Comparison of ENCODE assay signal across 11 mouse cellular contexts in the genomic region with DNA sequence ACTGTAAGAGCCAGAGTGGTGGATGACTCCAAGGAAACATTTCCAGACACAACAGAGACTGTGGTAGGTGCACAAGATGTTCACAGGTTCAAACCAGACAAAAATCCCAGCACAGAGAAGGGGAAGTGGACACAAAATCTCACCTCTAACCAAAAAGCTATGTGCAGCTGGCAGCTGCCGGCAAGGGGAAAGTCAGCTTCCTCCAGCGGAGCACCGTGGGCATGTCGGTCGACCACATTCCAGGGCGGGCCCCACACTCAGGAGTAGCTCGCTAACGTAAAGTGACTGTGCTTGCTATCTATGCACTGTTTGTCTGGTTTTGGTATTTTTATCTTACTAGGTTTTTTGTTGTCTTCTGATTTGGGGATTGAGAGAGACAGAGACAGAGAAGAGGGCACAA. TPM values are rescaled to one million over a fixed set of nuclear protein-coding genes. Genes with fewer than 3 reads are reported as not detected.
DNase-seq lines count a peak whose midpoint lies in the region; ATAC-seq lines count a peak whose summit lies in the region.
"Had no signal": no experiment of that assay in that cellular context is flagged by ENCODE, and none has a peak within 500 bp of the region (broad histone marks: within the 10 kb centered on the region; RNA-seq: fewer than 3 reads in every experiment).

No protein-coding gene starts in this region.

- 88% methylated on average over 8 of the region's 8 CpGs for WGBS in neural tube, embryonic 15.5 days
- 92% methylated on average over 8 of the region's 8 CpGs for WGBS in limb, embryonic 10.5 days

- H3K36me3 ChIP-seq in neural tube, embryonic 15.5 days, result no peaks in the 10 kb centered on the region
- no peaks in the 10 kb centered on the region for H3K36me3 ChIP-seq in limb, embryonic 10.5 days
- H3K36me3 ChIP-seq: embryonic facial prominence, embryonic 15.5 days had no signal

- H3K9me3 ChIP-seq in neural tube, embryonic 15.5 days (replicated peaks), result no peaks in the 10 kb centered on the region
- no peaks in the 10 kb centered on the region for H3K9me3 ChIP-seq in limb, embryonic 10.5 days (replicated peaks)
- H3K9me3 ChIP-seq: embryonic facial prominence, embryonic 15.5 days had no signal

- H3K27ac ChIP-seq in neural tube, embryonic 15.5 days (replicated peaks), result no peak overlapping the region
- no peak overlapping the region for H3K27ac ChIP-seq in limb, embryonic 10.5 days
- H3K27ac ChIP-seq: embryonic facial prominence, embryonic 15.5 days; liver, embryonic 14.5 days had no signal

- DNase-seq in 416B (ENCODE audit: low read depth), result peak; percentile 81
- peak; percentile 37 to 42 for DNase-seq in B cell, adult 2 months
- no peak for DNase-seq in cerebellum, adult 8-10 months
- no peak for DNase-seq in limb, embryonic 10.5 days (ENCODE audit: low spot score)
- DNase-seq: gastrocnemius, postnatal 14 days; kidney, adult 11 months had no signal

- H3K9ac ChIP-seq in neural tube, embryonic 15.5 days (replicated peaks), result no peak overlapping the region
- H3K9ac ChIP-seq: embryonic facial prominence, embryonic 15.5 days; liver, embryonic 14.5 days had no signal

- no peak overlapping the region for H3K4me3 ChIP-seq in neural tube, embryonic 15.5 days (replicated peaks)
- no peak overlapping the region for H3K4me3 ChIP-seq in limb, embryonic 10.5 days
- H3K4me3 ChIP-seq: embryonic facial prominence, embryonic 15.5 days had no signal

- peak; percentile 99 to 100 for ATAC-seq in hematopoietic stem cell, adult 5-6 weeks (replicated peaks in 1 of 2; ENCODE audit: insufficient read depth in 1 of 2, low FRiP score in 2 of 2, low TSS enrichment in 1 of 2, low read depth in 1 of 2, poor library complexity in 2 of 2, severe bottlenecking in 2 of 2)
- ATAC-seq in megakaryocyte-erythroid progenitor cell, adult 5-6 weeks (replicated peaks; ENCODE audit: low FRiP score, low TSS enrichment, poor library complexity, severe bottlenecking), result peak; percentile 94
- ATAC-seq in neural tube, embryonic 15.5 days (ENCODE audit: low FRiP score), result no peak

- H3K4me2 ChIP-seq in neural tube, embryonic 15.5 days, result no peak overlapping the region
- H3K4me2 ChIP-seq: embryonic facial prominence, embryonic 15.5 days had no signal

- H3K27me3 ChIP-seq in neural tube, embryonic 15.5 days (replicated peaks), result no peaks in the 10 kb centered on the region
- H3K27me3 ChIP-seq in limb, embryonic 10.5 days (ENCODE audit: low read depth, poor library complexity, severe bottlenecking), result no peaks in the 10 kb centered on the region
- H3K27me3 ChIP-seq: embryonic facial prominence, embryonic 15.5 days had no signal

- H3K4me1 ChIP-seq in neural tube, embryonic 15.5 days, result no peaks in the 10 kb centered on the region
- no peaks in the 10 kb centered on the region for H3K4me1 ChIP-seq in limb, embryonic 10.5 days
- H3K4me1 ChIP-seq: embryonic facial prominence, embryonic 15.5 days had no signal

RNA-seq across cellular contexts. Expression of a gene that starts 7.2 kb away (rescaled TPM):
- total RNA-seq in hematopoietic stem cell, adult 5-6 weeks (2017), result 9.0 and 14.4 TPM in 2 replicates
- total RNA-seq in megakaryocyte-erythroid progenitor cell, adult 5-6 weeks (2014; fragmentation: Nextera tagmentation), result 4.3 and 8.1 TPM in 2 replicates
- 1.8 and 5.6 TPM in 2 replicates for total RNA-seq in megakaryocyte-erythroid progenitor cell, adult 5-6 weeks (2017)
- 10.8 and 12.0 TPM in 2 replicates for polyA plus RNA-seq in neural tube, embryonic 15.5 days (2015; fragmentation: Nextera tagmentation; extraction: Ambion mirVana)
- polyA plus RNA-seq in limb, embryonic 10.5 days (2016; fragmentation: Nextera tagmentation; extraction: Ambion mirVana), result 8.0 and 10.4 TPM in 2 replicates

Comparison
In these comparisons a context has a peak if more than half of its experiments do, and no peak if none do; other contexts are left out.
1. DNase-seq: peak in 416B (single experiment) and B cell, adult 2 months (2 of 2); none in cerebellum, adult 8-10 months (single experiment) and limb, embryonic 10.5 days (single experiment).